Mouse (Mus musculus): ENCODE data around the gene Ttk. TPM values are rescaled to one million over a fixed set of nuclear protein-coding genes. Genes with fewer than 3 reads are reported as not detected.

The Ttk gene
- polyA plus RNA-seq (2014; fragmentation: Nextera tagmentation; extraction: Ambion mirVana), result 50.0 and 50.4 TPM in 2 replicates

DNA sequence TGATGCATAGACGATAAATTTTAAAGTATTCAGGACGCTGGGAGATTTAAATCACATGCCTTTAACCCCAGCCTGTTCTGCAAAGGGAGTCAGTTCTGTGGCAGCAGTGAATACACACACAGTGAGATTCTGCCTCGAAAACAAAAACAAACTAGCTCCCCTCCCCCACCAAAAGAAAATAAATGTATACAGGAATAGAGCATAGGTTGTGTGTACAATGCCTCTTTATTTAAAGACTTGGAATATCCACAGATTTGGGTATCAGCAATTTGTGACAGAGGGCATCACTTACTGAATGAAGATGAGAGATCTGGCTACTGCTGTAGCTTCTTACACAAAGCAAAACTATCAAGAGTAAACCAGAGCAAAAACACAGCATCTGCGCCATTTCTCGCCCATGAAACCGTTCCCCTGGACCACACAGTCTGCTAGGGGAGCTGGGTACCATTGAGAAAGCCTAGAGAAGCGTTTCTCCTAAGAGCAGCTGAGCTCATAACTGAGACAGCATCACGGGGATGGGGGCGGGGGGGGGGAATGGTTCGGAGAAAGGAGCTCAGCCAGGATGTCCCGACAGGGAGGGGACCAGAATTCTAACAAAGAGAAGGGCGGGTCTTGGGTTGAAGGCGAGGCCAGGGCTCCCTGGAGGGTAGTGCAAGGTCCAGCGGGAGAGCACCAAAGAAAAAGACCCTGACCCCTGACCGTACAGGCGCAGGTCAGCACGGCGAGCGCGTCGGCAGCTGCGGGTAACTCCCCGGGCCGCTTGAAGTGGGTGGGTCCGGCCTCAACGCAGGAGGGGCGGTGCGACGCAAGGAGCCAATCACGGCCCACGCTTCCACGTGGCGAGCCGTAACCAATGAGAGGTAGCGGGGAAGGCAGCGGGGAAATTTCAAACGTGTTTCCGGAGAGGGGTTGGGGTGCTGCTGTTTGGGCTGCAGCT lies at the start of gene Ttk:
Gene Ttk, plus strand, starts transcription at position 879 of the 937 bp plus-strand sequence.
- Histone ChIP-seq H3K4me3 (ENCODE audit: low read depth, low read length) (peak within 1 kb of the TSS; percentile 90), H3K4me2 (peak within 1 kb of the TSS; percentile 66), H3K9ac (ENCODE audit: low read length) (peak within 1 kb of the TSS; percentile 71), H3K27me3 (ENCODE audit: control insufficient read depth, insufficient read depth, low read length) (no peaks in the 10 kb centered on the region), H3K4me1 (ENCODE audit: control insufficient read depth, insufficient read depth, low read length) (peaks cover 7% of the 10 kb centered on the region), H3K9me3 (ENCODE audit: control insufficient read depth, low read length) (no peaks in the 10 kb centered on the region), H3K36me3 (ENCODE audit: control insufficient read depth, insufficient read depth, low read length) (peaks cover 2% of the 10 kb centered on the region; the same call in 1 of the 2 replicates), H3K27ac (ENCODE audit: low read depth, low read length) (peak within 1 kb of the TSS; percentile 88)
- WGBS, result 1% methylated on average over 38 of the region's 38 CpGs
- ATAC-seq (ENCODE audit: low FRiP score) (peak; percentile 99), DNase-seq (ENCODE audit: low spot score, missing footprints) (peak; percentile 98)

GRCm38 (mm10) chr9:83785501-83785900 lies 49.0 kb upstream of the Ttk start:
- Histone ChIP-seq H3K9me3 (ENCODE audit: control insufficient read depth, low read length) (no peaks in the 10 kb centered on the region), H3K4me2 (no peak overlapping the region), H3K4me1 (ENCODE audit: control insufficient read depth, insufficient read depth, low read length) (no peaks in the 10 kb centered on the region), H3K36me3 (ENCODE audit: control insufficient read depth, insufficient read depth, low read length) (0 out of 2 replicates have a peak, but pooled peaks cover 2% of the 10 kb centered on the region), H3K27ac (ENCODE audit: low read depth, low read length) (no peak overlapping the region), H3K27me3 (ENCODE audit: control insufficient read depth, insufficient read depth, low read length) (no peaks in the 10 kb centered on the region), H3K9ac (ENCODE audit: low read length) (no peak overlapping the region), H3K4me3 (ENCODE audit: low read depth, low read length) (no peak overlapping the region)
- DNase-seq (ENCODE audit: low spot score, missing footprints) (no peak), ATAC-seq (ENCODE audit: low FRiP score) (no peak)
- WGBS, result 72% methylated on average over 1 of the region's 1 CpGs

DNA sequence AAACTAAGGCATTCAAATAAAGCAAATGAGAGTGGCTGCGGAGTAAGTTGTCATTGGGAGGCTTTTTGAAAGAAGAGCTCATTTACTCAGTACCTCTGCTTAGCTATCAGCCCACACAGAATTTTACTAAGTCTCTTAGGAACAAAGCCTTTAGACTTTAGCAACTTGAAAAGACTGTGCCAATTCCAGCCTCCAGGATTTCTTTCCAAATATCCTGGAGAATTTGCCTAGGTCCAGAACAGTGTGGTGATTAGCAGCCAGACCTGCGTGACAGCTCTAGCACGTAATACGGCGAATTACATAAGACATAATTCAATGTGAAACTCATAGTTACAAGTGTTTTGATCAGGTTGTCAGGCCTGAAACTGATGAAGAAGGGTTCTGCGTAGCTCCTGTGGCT lies 45.2 kb upstream of the Ttk start:
- Histone ChIP-seq H3K27ac (ENCODE audit: low read depth, low read length) (no peak overlapping the region), H3K4me3 (ENCODE audit: low read depth, low read length) (no peak overlapping the region), H3K9ac (ENCODE audit: low read length) (no peak overlapping the region), H3K4me2 (no peak overlapping the region), H3K36me3 (ENCODE audit: control insufficient read depth, insufficient read depth, low read length) (no peaks in the 10 kb centered on the region), H3K4me1 (ENCODE audit: control insufficient read depth, insufficient read depth, low read length) (no peaks in the 10 kb centered on the region), H3K9me3 (ENCODE audit: control insufficient read depth, low read length) (no peaks in the 10 kb centered on the region), H3K27me3 (ENCODE audit: control insufficient read depth, insufficient read depth, low read length) (no peaks in the 10 kb centered on the region)
- DNase-seq (ENCODE audit: low spot score, missing footprints) (no peak), ATAC-seq (ENCODE audit: low FRiP score) (no peak)
- WGBS, result 94% methylated on average over 6 of the region's 6 CpGs

- no peaks in the 10 kb centered on the region for H3K4me1 ChIP-seq (ENCODE audit: control insufficient read depth, insufficient read depth, low read length)
- H3K27ac ChIP-seq (ENCODE audit: low read depth, low read length), result no peak overlapping the region
- no peaks in the 10 kb centered on the region for H3K36me3 ChIP-seq (ENCODE audit: control insufficient read depth, insufficient read depth, low read length)
- no peak overlapping the region for H3K9ac ChIP-seq (ENCODE audit: low read length)
- 93% methylated on average over 7 of the region's 7 CpGs for WGBS
- H3K4me3 ChIP-seq (ENCODE audit: low read depth, low read length), result no peak overlapping the region
- H3K9me3 ChIP-seq (ENCODE audit: control insufficient read depth, low read length), result no peaks in the 10 kb centered on the region
- DNase-seq (ENCODE audit: low spot score, missing footprints) (no peak), ATAC-seq (ENCODE audit: low FRiP score) (no peak)
- H3K4me2 ChIP-seq, result no peak overlapping the region
- H3K27me3 ChIP-seq (ENCODE audit: control insufficient read depth, insufficient read depth, low read length), result no peaks in the 10 kb centered on the region
Measured at GRCm38 (mm10) chr9:83796875-83797274, 37.6 kb upstream of the Ttk start.

DNA sequence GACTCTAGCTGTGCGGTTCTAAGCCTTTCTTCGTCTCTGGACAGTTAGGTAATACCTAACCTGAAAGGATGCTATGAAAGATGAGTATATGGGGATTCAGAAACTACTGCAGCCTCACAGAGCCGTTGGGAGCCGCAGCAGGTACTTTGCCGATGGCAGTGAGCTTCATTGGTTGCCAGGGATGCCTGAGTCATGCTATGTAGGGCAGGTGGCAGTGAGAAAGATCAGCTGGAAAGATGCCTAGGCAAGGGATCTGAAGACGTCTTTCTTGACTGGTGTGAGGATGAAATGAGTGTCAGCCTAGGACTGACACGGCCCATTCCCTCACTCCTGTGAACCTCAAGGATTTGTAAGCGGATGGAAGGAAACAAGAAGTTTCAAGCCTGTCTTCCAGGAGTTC lies 36.6 kb upstream of the Ttk start:
- H3K4me1 ChIP-seq (ENCODE audit: control insufficient read depth, insufficient read depth, low read length), result no peaks in the 10 kb centered on the region
- H3K9me3 ChIP-seq (ENCODE audit: control insufficient read depth, low read length), result no peaks in the 10 kb centered on the region
- DNase-seq (ENCODE audit: low spot score, missing footprints), result no peak
- no peaks in the 10 kb centered on the region for H3K27me3 ChIP-seq (ENCODE audit: control insufficient read depth, insufficient read depth, low read length)
- H3K27ac ChIP-seq (ENCODE audit: low read depth, low read length), result no peak overlapping the region
- H3K4me3 ChIP-seq (ENCODE audit: low read depth, low read length), result no peak overlapping the region
- H3K36me3 ChIP-seq (ENCODE audit: control insufficient read depth, insufficient read depth, low read length), result no peaks in the 10 kb centered on the region
- H3K9ac ChIP-seq (ENCODE audit: low read length), result no peak overlapping the region
- no peak overlapping the region for H3K4me2 ChIP-seq
- WGBS, result 86% methylated on average over 8 of the region's 8 CpGs
- no peak for ATAC-seq (ENCODE audit: low FRiP score)

GRCm38 (mm10) chr9:83804341-83804740 lies 30.1 kb upstream of the Ttk start:
- Histone ChIP-seq H3K9ac (ENCODE audit: low read length) (no peak overlapping the region), H3K4me2 (peak overlapping the region; percentile 73; the same call in 1 of the 2 replicates), H3K27ac (ENCODE audit: low read depth, low read length) (no peak overlapping the region), H3K36me3 (ENCODE audit: control insufficient read depth, insufficient read depth, low read length) (no peaks in the 10 kb centered on the region), H3K27me3 (ENCODE audit: control insufficient read depth, insufficient read depth, low read length) (no peaks in the 10 kb centered on the region; the same call in 1 of the 2 replicates), H3K4me3 (ENCODE audit: low read depth, low read length) (no peak overlapping the region), H3K4me1 (ENCODE audit: control insufficient read depth, insufficient read depth, low read length) (peaks cover 11% of the 10 kb centered on the region), H3K9me3 (ENCODE audit: control insufficient read depth, low read length) (no peaks in the 10 kb centered on the region)
- DNase-seq (ENCODE audit: low spot score, missing footprints) (no peak), ATAC-seq (ENCODE audit: low FRiP score) (no peak)
- 63% methylated on average over 13 of the region's 13 CpGs for WGBS

DNA sequence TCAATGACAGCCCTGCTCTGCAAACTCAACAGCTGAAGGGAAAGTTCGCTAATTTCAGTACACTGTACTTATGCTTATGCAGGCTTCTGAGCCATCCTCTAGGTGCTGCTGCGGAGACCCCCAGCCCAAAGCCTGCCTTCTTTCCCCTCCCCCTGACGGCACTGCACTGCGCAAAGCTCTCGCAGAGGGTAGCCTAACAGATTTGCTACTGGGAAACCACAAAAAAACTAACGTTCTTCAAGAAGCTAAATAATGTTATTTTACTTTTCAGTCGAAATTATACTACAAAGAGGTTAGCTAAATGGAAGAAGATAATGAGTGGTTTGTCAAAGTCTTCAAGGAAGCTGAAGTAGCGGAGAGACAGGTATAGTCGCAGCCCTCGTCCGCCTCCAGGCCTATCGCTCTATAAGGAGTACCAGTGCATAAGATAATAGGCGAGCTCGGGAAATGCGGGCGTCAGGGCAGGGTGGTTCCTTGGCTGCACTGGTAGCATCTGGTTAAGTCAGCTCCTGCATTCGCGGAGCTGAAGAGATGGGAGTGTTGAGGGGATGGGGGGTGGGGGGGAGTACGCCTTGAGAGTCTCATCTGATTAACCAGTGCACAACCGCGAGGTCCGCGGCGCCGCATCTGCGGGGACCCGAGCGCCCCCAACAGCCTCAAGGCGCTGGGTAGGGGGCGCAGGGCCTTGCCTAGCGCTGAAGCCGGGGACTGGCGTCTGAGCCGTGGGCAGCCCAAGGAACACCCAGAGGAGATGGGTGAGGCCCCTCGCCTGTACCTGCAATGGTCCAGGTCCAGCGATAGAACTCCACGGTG lies 29.1 kb upstream of the Ttk start:
- H3K36me3 ChIP-seq (ENCODE audit: control insufficient read depth, insufficient read depth, low read length), result no peaks in the 10 kb centered on the region

DNA sequence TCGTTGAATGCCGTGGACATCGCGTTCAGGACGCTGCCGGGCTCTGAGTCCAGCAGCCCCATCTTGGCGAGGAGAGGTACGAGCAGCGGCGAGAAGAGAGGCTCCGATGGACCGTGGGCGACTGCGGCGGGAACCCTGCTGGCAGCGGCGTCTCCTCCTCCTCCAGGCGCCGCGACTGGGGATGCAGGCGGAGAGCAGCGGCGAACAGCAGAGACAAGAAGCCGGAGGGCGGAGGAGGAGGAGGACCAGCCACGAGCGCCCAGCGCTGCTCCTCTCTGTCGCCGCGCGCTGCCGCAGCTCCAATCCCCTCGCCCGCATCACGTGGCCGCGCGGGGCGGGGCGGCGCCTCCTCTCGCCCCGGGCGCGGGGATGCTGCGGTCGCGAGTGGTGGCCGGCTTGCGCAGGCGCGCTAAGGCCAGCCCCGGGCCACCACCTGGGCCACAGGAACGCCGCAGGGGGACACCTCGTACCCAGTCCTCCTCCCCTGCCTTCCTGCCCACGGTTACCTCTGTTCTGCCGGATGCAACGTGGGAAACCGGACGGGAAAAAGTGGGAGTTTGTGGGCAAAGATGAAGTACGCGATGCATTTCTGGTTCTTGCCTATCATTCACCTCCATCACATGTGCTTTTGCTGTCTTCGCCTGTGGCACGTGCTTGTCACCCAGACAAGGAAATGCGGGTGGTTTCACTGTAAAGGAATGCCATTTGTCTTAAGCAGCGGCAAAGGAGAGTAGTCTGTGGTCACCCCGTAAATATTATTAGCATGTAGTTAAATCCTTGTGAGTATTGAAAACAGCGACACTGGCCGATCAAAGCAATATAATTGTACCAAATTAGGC lies 28.3 kb upstream of the Ttk start, which contains the start of gene Elovl4:
Gene Elovl4, minus strand, starts transcription at position 301 of the 839 bp plus-strand sequence.
- peak within 1 kb of the TSS; percentile 73 for H3K4me2 ChIP-seq
- H3K9me3 ChIP-seq (ENCODE audit: control insufficient read depth, low read length), result no peaks in the 10 kb centered on the region
- no peaks in the 10 kb centered on the region for H3K36me3 ChIP-seq (ENCODE audit: control insufficient read depth, insufficient read depth, low read length)
- peak within 1 kb of the TSS; percentile 81 for H3K9ac ChIP-seq (ENCODE audit: low read length)
- peaks cover 11% of the 10 kb centered on the region for H3K4me1 ChIP-seq (ENCODE audit: control insufficient read depth, insufficient read depth, low read length)
- WGBS, result 3% methylated on average over 63 of the region's 71 CpGs
- no peaks in the 10 kb centered on the region; the same call in 1 of the 2 replicates for H3K27me3 ChIP-seq (ENCODE audit: control insufficient read depth, insufficient read depth, low read length)
- peak within 1 kb of the TSS; percentile 75 for H3K4me3 ChIP-seq (ENCODE audit: low read depth, low read length)
- ATAC-seq (ENCODE audit: low FRiP score) (peak; percentile 93), DNase-seq (ENCODE audit: low spot score, missing footprints) (no peak)
- peak within 1 kb of the TSS; percentile 80 for H3K27ac ChIP-seq (ENCODE audit: low read depth, low read length)

More for the DNA sequence above, 29.1 kb upstream of the Ttk start:
- DNase-seq (ENCODE audit: low spot score, missing footprints) (peak; percentile 98), ATAC-seq (ENCODE audit: low FRiP score) (peak; percentile 80)
- Histone ChIP-seq H3K9ac (ENCODE audit: low read length) (peak overlapping the region; percentile 81), H3K4me1 (ENCODE audit: control insufficient read depth, insufficient read depth, low read length) (peaks cover 11% of the 10 kb centered on the region), H3K27me3 (ENCODE audit: control insufficient read depth, insufficient read depth, low read length) (no peaks in the 10 kb centered on the region; the same call in 1 of the 2 replicates), H3K4me3 (ENCODE audit: low read depth, low read length) (peak overlapping the region; percentile 75), H3K4me2 (peak overlapping the region; percentile 73), H3K27ac (ENCODE audit: low read depth, low read length) (peak overlapping the region; percentile 80), H3K9me3 (ENCODE audit: control insufficient read depth, low read length) (no peaks in the 10 kb centered on the region)
- WGBS, result under 1% methylated on average over 37 of the region's 37 CpGs
